Mouse (Mus musculus) naive thymus-derived CD4-positive, alpha-beta T cell, adult 2 months (primary cell): Measurements from ENCODE around the gene Gimap9.
A peak's percentile ranks its signal among the peaks of the same experiment; 100 is the strongest.

Experiments
- DNase-seq: peaks from one replicate; pipeline ENCODE4 v3.0.0-alpha.2; 2011; ENCODE audit warnings: low read depth

Gene Gimap9

DNA sequence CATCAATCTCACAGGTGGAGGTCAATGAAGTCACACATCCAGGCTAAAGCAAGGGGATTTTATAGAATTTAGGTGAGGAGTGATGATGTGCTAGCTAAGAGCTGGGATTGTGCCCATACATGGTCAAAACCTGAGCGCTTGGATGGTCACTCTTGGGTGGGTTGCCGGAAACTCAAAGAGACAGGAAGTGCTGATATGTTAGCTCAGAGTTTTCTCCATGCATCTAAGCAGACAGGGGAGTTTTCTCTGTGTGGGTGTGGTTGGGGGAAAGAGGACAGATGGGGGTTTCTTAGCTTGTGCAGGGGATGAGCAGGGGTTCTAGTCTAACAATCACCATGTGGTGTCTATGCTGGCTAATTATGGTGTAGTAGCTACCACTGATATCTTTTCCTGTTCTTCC is 13.4 kb downstream of the Gimap9 start:
- DNase-seq = no peak

DNA sequence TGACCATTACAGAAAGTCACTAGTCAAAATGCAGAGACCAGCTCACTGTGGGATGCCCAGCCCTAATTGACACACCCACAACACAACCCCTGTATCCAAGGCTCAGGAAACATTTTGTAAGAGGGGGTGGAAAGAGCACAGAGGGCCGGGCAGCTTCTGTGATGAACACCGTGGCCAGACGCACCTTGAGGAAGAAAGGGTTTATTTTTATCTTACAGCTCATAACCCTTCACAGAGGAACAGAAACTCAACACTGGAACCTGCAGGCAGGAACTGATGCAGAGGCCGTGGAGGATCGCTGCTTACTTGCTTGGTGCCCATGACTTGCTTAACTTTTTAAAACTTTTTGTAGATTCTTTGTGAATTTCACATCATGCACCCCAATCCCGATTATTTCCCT is 17.0 kb downstream of the Gimap9 start:
- no peak for DNase-seq

- peak; percentile 43 for DNase-seq
These were observed 21.1 kb downstream of the Gimap9 start for GRCm38 (mm10) chr6:48696830-48697554.

DNA sequence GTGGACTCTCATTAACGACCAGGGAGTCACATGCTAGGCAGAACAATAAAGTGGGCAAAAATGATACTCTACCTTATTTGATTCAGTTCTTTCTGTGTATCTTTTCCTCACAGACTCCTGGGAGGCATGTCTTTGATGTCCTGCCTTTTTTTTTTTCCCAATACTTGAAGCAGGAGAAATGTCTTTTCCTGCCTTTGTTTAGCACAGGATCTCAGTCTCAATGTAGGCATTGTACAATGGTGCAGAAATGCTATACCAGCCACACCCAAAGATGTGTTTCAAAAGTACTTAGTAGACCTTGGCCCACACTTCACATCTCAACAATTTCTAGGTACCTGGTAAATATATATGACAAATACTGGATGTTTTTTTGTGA is 21.6 kb downstream of the Gimap9 start:
- no peak for DNase-seq

DNA sequence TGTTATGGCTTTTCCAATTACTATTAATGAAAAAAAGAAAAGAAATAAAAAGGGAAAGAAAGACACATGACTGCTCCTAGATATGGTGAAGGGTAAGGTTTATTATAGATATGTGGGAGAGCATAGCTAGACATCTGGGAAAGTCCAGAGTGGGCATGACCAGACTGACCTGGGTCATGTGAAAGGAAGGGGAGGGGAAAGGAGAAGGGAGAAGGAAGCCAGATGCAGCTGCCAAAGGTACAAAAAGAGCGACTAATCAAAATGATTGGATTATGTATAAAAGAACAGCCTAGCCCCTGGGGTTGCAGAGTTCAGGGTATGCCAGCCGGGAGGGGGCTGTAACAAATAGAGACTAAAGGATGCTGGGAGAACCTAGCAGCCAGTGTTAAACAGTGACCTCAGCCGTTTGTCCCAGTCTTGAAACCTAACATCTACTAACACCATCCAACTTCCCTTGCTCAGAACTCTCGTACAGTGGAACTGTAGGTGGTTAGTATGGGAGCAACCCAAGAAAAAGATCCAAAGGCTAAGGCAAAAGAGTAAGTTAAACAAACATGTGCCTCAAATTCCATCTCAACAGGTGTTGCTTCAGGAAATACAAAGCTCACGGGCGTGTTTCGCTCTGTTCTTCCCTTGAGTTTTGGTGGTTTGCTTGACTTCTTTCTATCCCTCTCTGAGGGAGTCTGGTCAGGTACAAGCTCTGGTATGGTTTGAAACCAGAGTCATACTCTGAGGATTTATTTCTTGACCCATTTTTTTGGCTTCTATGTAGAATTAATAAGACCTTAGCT is 22.3 kb downstream of the Gimap9 start:
- DNase-seq = peak; percentile 41

- peak; percentile 47 for DNase-seq
These were observed 23.0 kb downstream of the Gimap9 start for GRCm38 (mm10) chr6:48698888-48699287.

- peak; percentile 73 for DNase-seq
These were observed 24.5 kb downstream of the Gimap9 start for GRCm38 (mm10) chr6:48700251-48701075.

DNA sequence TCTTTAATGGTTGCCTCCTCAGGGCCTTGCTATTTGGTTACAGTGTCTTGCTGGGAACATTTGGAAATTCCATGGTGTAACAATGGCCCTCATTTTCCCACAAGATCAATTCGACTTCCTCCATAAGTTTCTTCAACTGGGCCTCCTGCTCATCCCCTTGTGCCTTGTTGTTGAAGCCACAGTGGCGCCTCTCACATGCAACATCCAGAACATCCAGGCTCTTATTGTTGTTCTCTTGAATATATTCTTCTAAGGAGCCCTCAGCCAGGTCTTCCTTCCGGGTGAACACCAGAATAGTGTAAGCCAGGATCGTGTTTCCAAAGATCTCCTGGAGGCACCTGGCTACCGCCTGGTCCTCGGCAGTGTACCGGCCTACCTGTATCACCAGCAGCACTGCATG is 26.2 kb downstream of the Gimap9 start:
- DNase-seq = peak; percentile 50

DNA sequence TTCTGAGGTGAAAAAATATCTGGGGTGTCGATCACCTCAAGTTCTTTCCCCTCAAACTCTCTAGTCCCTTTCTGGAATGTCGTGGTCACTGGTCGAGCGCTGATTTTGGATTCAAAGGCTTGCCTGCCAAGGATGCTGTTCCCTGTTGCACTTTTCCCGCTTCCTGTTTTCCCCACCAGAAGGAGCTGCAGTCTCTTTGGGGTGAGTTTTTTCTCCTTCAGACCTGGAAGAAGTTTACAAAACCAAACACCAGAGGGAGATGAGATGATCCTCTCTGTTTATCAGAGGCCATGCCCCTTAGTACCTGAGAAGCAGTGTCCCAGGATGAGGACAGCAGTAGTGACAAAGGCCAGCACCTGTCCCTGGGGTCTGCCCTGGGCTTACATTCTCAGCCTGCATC is 26.7 kb downstream of the Gimap9 start:
- peak; percentile 57 for DNase-seq

DNA sequence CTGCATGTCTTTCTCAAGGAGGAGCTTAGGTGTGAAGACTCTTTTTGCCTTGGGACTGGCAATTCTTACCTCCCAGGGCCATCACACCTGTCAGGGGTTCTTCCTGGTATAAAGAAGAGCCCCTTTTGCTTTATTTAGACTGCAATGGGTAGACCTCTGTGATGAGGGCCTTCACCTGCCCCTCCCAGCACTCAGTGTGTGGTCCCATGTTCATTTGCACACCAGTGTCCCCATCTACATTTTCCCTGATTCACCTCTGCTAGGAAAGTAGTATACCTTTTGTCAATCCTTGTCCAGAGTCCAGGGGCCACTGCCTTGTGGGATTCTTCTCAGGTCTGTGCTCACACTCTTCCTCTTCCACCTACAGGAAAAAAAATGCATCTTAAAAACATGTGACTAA is 28.2 kb downstream of the Gimap9 start:
- peak; percentile 55 for DNase-seq

DNA sequence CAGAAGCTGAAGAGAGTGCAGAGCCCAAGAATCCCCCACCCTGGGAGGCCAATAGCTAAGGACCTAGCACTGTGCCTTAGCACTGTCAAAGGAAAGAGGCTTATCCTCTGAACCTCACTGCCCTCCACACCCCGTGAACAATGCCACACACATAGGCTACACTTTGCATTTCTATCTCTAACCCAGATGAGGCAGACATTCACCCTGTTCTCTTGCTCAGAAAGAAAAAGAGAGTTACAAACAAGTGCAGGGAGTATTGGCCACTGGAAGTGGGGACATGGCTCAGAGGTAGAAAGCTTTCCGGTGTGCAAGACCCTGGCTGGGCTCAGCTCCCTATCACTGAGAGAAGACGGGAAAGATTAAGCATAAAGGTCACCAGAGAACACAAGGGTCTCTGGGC is 30.2 kb downstream of the Gimap9 start:
- peak; percentile 78 for DNase-seq

- DNase-seq = peak; percentile 94
These were observed 42.5 kb downstream of the Gimap9 start, which contains the start of the genes Gm28053 and Gimap7 for GRCm38 (mm10) chr6:48718455-48718854. Gm28053 (plus strand) TSS chr6:48718607. Gimap7 (plus strand) TSS chr6:48718621.

DNA sequence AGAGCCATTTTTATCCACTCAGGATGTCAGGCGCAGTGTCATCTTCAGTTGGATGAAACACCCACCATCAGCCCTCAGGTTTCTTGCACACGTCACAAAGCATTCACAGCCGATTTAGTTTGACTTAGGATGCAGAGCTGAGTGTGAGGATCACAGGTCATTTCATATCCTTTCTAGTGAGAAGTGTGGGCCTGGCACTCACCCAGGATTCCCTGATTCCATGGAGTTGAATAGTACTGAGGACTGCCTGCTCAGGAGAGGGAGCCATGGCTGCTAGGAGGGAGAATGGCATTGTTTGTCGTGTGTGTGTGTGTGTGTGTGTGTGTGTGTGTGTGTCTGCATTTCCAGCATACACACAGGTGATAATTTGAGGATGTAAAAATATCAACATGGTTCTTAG is 44.4 kb downstream of the Gimap9 start:
- DNase-seq = no peak

- peak; percentile 63 for DNase-seq
These were observed 47.5 kb downstream of the Gimap9 start for GRCm38 (mm10) chr6:48723468-48723867.

- DNase-seq = peak; percentile 91
These were observed 49.5 kb downstream of the Gimap9 start for GRCm38 (mm10) chr6:48725476-48725875.

GRCm38 (mm10) chr6:48727761-48728160 is 51.8 kb downstream of the Gimap9 start:
- peak; percentile 92 for DNase-seq
